Mouse (Mus musculus) spleen, postnatal 36 days (tissue): ENCODE data around the gene Greb1.

Experiments
- DNase-seq, 2 experiments: peaks; one replicate each; pipeline ENCODE4 v3.0.0; 2022; ENCODE audit warnings: low spot score in 2 of 2, mixed read lengths in 1 of 2

Gene Greb1

GRCm38 (mm10) chr12:16694783-16695182 is 105.9 kb downstream of the Greb1 start:
- DNase-seq, result no peak

- DNase-seq, result no peak
Measured at GRCm38 (mm10) chr12:16690631-16691030, 110.1 kb downstream of the Greb1 start.

- DNase-seq, result no peak
Measured at GRCm38 (mm10) chr12:16672246-16672645, 128.4 kb downstream of the Greb1 start.

- no peak for DNase-seq
Measured at GRCm38 (mm10) chr12:16669176-16669575, 131.5 kb downstream of the Greb1 start.

GRCm38 (mm10) chr12:16665022-16665421 is 135.7 kb downstream of the Greb1 start:
- DNase-seq, result no peak

GRCm38 (mm10) chr12:16662955-16663585 is 137.6 kb downstream of the Greb1 start:
- DNase-seq, result no peak

- no peak for DNase-seq
Measured at GRCm38 (mm10) chr12:16661936-16662335, 138.8 kb downstream of the Greb1 start.

- no peak for DNase-seq
Measured at GRCm38 (mm10) chr12:16661459-16661858, 139.2 kb downstream of the Greb1 start.

- DNase-seq, result no peak
Measured at GRCm38 (mm10) chr12:16656906-16657875, 143.5 kb downstream of the Greb1 start.

- DNase-seq, result no peak
Measured at GRCm38 (mm10) chr12:16655604-16656003, 145.1 kb downstream of the Greb1 start.

- DNase-seq, result peak; percentile 8 to 14
Measured at GRCm38 (mm10) chr12:16653332-16654093, 147.2 kb downstream of the Greb1 start, which contains the start of gene Ntsr2. Gene Ntsr2, plus strand, starts transcription at chr12:16653382.

GRCm38 (mm10) chr12:16649819-16650218 is 150.9 kb downstream of the Greb1 start:
- no peak for DNase-seq

GRCm38 (mm10) chr12:16648273-16648672 is 152.4 kb downstream of the Greb1 start:
- no peak for DNase-seq

GRCm38 (mm10) chr12:16646780-16647409 is 153.8 kb downstream of the Greb1 start:
- DNase-seq, result no peak

GRCm38 (mm10) chr12:16644698-16645097 is 156.0 kb downstream of the Greb1 start:
- DNase-seq, result no peak

GRCm38 (mm10) chr12:16643508-16644345 is 157.0 kb downstream of the Greb1 start:
- no peak for DNase-seq

GRCm38 (mm10) chr12:16642000-16642399 is 158.7 kb downstream of the Greb1 start:
- DNase-seq, result no peak

GRCm38 (mm10) chr12:16640075-16640474 is 160.6 kb downstream of the Greb1 start:
- no peak for DNase-seq

GRCm38 (mm10) chr12:16639078-16639771 is 161.5 kb downstream of the Greb1 start:
- DNase-seq, result no peak

- DNase-seq, result no peak
Measured at GRCm38 (mm10) chr12:16635816-16636215, 164.9 kb downstream of the Greb1 start.
